Mouse (Mus musculus) heart, embryonic 11.5 days (tissue): ENCODE results near the gene Rufy4. TPM values are rescaled to one million over a fixed set of nuclear protein-coding genes. Genes with fewer than 3 reads are reported as not detected.

Source experiments
- ATAC-seq: fragments of 200-750 bp; cut with Nextera tagmentation; replicated peaks from 2 replicates; pipeline ENCODE4 v1.8.0; 2017; ENCODE audit warnings: moderate library complexity; ENCODE audit not compliant: insufficient number of reproducible peaks, low FRiP score, low TSS enrichment
- H3K27ac ChIP-seq: fragments of 300-500 bp; sonication (generic); 2 replicates; pipeline ENCODE4 v1.5.1; 2014; ENCODE audit warnings: mild to moderate bottlenecking, low read depth, low read length
- H3K27me3 ChIP-seq: fragments of 300-500 bp; sonication (generic); 2 replicates; pipeline ENCODE4 v1.6.1; 2014; ENCODE audit warnings: mild to moderate bottlenecking, low read length, mixed read lengths; ENCODE audit not compliant: control insufficient read depth, insufficient read depth
- H3K36me3 ChIP-seq: fragments of 300-500 bp; sonication (generic); 2 replicates; pipeline ENCODE4 v1.6.1; 2014; ENCODE audit warnings: mild to moderate bottlenecking, low read length, moderate library complexity, mixed read lengths; ENCODE audit not compliant: control insufficient read depth, insufficient read depth
- H3K4me1 ChIP-seq: fragments of 300-500 bp; sonication (generic); 2 replicates; pipeline ENCODE4 v1.6.1; 2014; ENCODE audit warnings: low read length; ENCODE audit not compliant: control insufficient read depth, insufficient read depth
- H3K4me2 ChIP-seq: fragments of 300-500 bp; sonication (generic); 2 replicates; pipeline ENCODE4 v1.6.1; 2014; ENCODE audit warnings: mild to moderate bottlenecking, moderate library complexity
- H3K4me3 ChIP-seq: fragments of 300-500 bp; sonication (generic); 2 replicates; pipeline ENCODE4 v1.5.1; 2014; ENCODE audit warnings: low read depth, low read length
- H3K9ac ChIP-seq: fragments of 300-500 bp; sonication (generic); 2 replicates; pipeline ENCODE4 v1.6.1; 2014; ENCODE audit warnings: mild to moderate bottlenecking, low read depth, low read length, moderate library complexity
- H3K9me3 ChIP-seq: fragments of 300-500 bp; sonication (generic); replicated peaks from 2 replicates; pipeline ENCODE4 v1.6.1; 2016; ENCODE audit warnings: low read length; ENCODE audit not compliant: control insufficient read depth
- WGBS: fragments of 180-500 bp; shearing (Covaris S2); extraction: QIAGEN DNeasy Blood & Tissue Kit; methylation state at CpG from one replicate; pipeline ENCODE4 v1.1.7; 2014; ENCODE audit not compliant: insufficient replicate concordance; 5-methylcytosine and 5-hydroxymethylcytosine counted together
- polyA plus RNA-seq: library from polyadenylated mRNA; unstranded; fragments of >200 nt; fragmentation: Nextera tagmentation; extraction: Ambion mirVana; gene quantifications from 2 replicates; pipeline ENCODE4 v1.2.1, GENCODE M21; 2014

Rufy4 gene
- polyA plus RNA-seq, 1 experiment from 2014 or later = 0.21 TPM

DNA sequence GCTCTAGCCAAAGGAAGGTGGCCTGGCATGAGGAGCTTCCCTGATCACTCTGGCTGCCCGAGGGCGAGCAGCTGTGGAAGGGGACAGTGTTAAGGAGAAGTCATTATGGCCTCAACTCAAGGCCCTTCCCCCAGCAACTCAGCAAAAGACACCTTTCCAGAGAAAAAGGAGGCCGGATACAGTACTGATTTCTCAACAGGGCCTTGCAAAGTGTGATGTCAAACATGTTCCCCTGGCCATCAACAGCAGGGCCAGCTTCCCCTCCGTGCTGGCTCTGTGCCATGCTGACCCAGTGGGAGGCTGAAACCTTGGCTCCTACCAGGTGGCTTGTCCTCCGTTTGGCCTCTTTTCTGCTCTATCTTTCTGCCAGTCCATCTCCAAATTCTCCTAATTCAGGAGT, 41.8 kb downstream of the Rufy4 start:
- Histone ChIP-seq H3K36me3 (no peaks in the 10 kb centered on the region), H3K4me1 (no peaks in the 10 kb centered on the region), H3K9ac (no peak overlapping the region), H3K27ac (no peak overlapping the region), H3K4me2 (no peak overlapping the region), H3K9me3 (no peaks in the 10 kb centered on the region), H3K4me3 (no peak overlapping the region), H3K27me3 (no peaks in the 10 kb centered on the region)
- no peak for ATAC-seq
- WGBS = 73% methylated on average over 5 of the region's 5 CpGs

DNA sequence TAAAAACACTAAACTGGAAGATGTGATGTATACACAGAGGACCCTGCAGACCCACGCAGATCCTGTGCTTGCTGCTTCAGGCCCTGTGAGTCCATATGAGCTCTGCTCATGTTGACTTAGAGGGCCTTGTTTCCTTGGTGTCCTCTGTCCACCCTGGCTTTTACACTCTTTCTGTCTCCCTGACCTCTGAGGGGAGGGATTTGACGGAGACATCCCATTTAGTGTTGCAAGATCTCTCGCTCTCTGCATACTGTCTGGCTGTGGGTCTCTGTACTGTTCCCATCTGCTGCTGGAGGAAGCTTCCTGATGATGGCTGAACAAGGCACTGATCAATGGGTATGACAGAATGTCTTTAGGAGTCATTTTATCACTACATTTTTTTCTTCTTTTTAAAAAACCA, 44.4 kb downstream of the Rufy4 start:
- Histone ChIP-seq H3K9ac (no peak overlapping the region), H3K4me1 (no peaks in the 10 kb centered on the region), H3K4me2 (no peak overlapping the region), H3K27me3 (no peaks in the 10 kb centered on the region), H3K9me3 (no peaks in the 10 kb centered on the region), H3K36me3 (no peaks in the 10 kb centered on the region), H3K4me3 (no peak overlapping the region), H3K27ac (no peak overlapping the region)
- WGBS = 81% methylated on average over 3 of the region's 3 CpGs
- no peak for ATAC-seq

DNA sequence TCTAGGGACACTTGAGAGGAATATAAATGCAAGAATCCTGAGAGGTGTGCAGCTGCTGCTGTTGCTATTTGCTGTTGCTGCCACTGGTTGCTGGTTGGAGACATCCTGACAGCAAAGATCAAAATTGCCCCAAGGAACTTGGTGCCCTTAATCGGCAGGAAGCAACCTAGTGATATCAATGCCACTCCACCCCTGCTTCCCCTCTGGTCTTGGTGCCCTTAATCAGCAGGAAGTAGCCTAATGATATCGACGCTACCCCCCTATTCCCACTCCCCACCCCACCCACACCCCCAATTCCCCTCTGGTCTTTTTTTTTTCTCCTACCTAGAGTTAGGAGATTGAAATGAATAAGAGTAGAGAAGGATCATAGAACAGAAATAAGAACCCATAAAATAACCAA, 47.4 kb downstream of the Rufy4 start:
- 52% methylated on average over 3 of the region's 3 CpGs for WGBS

DNA sequence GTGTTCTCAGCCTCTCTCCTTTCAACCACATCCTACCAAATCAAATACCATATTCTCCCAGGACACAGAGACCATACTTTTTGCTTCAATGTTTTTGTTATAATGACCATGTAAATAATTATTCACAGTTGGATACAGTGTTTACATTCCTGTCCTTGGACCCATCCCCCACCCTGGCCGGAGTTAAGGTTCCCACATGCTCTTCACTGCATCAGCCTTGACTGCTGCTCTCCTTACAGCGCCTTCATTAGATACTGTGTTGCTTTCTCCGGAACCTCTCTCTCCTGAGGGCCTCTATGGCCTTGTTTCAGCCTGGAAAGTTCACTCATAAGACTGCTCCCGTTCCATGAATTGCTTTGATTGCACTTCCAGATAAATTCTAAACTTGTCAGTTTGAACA, 50.4 kb downstream of the Rufy4 start:
- no peak for ATAC-seq
- Histone ChIP-seq H3K36me3 (no peaks in the 10 kb centered on the region), H3K9me3 (no peaks in the 10 kb centered on the region), H3K4me2 (no peak overlapping the region), H3K27me3 (no peaks in the 10 kb centered on the region), H3K9ac (no peak overlapping the region), H3K4me3 (no peak overlapping the region), H3K4me1 (peaks cover 8% of the 10 kb centered on the region; the same call in 1 of the 2 replicates), H3K27ac (no peak overlapping the region)
- 64% methylated on average over 4 of the region's 4 CpGs for WGBS

More for the DNA sequence above, 47.4 kb downstream of the Rufy4 start:
- Histone ChIP-seq H3K9me3 (no peaks in the 10 kb centered on the region), H3K4me3 (no peak overlapping the region), H3K36me3 (no peaks in the 10 kb centered on the region), H3K9ac (no peak overlapping the region), H3K27me3 (no peaks in the 10 kb centered on the region), H3K4me2 (no peak overlapping the region), H3K4me1 (no peaks in the 10 kb centered on the region), H3K27ac (no peak overlapping the region)
- ATAC-seq = no peak

DNA sequence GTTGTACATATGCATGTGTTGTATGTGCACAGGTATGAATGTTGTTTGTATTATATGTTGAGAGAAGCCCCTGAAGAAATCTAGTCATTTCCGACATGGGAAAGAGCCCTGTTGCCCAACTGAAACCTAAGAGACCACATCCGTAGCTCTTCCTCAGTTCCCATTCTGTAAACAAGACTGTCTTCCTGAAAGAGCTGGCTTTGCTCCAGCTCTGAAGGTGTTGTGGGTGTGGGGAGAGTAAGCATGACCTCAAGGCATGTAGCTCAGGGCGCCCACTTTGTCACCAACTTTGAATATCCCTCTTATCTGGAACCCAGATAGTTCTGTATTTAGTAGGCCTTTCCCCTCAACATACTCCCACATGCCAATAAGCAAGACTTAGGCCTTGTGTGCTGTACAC, 53.3 kb downstream of the Rufy4 start:
- Histone ChIP-seq H3K27me3 (no peaks in the 10 kb centered on the region), H3K9me3 (no peaks in the 10 kb centered on the region), H3K36me3 (no peaks in the 10 kb centered on the region), H3K4me3 (no peak overlapping the region), H3K9ac (no peak overlapping the region), H3K27ac (peak overlapping the region; percentile 29; the same call in 1 of the 2 replicates), H3K4me1 (peaks cover 8% of the 10 kb centered on the region; the same call in 1 of the 2 replicates), H3K4me2 (no peak overlapping the region)
- WGBS = 71% methylated on average over 3 of the region's 3 CpGs
- no peak for ATAC-seq

DNA sequence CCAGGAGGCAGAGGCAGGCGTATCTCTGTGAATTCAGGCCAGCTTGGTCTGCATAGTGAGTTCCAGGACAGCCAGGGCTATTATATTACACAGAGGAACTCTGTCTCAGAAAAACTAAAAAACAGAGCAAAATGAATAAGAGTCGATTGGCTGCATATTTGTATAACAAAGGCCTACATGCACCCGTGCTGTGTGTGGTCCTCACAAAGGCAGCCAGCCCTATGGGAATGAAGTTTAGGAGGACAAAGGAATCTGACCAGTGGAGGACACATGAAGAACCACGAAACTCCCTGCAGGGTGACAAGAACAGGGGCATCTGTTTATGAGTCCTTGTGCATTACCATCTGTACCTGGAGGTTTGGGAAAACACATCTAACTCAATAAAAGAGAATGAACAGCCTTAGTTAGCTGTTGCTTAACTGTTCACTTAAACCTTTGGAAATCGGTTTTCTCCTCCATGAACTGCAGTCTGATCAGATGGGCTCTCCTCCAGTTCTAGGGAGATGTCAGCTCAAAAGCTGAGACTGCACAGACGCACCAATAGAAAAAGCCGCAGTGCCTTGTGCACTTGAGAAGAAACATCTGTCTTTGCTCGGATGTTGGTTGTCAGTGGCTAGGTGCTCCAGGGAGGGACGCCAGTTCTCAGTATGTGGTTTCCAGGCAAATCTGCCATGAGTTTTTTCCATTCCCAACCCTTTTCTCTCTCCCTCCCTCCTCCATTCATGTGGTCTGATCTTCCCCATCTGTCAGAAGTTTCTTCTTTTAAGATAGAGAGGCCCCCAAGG, 54.5 kb downstream of the Rufy4 start:
- Histone ChIP-seq H3K9ac (no peak overlapping the region), H3K27ac (peak overlapping the region; percentile 54), H3K9me3 (no peaks in the 10 kb centered on the region), H3K27me3 (no peaks in the 10 kb centered on the region), H3K4me1 (peaks cover 8% of the 10 kb centered on the region; the same call in 1 of the 2 replicates), H3K4me3 (no peak overlapping the region), H3K4me2 (no peak overlapping the region), H3K36me3 (no peaks in the 10 kb centered on the region)
- 32% methylated on average over 9 of the region's 9 CpGs for WGBS
- 0 out of 2 replicates have a peak, but pooled peaks have one; percentile 61 for ATAC-seq

DNA sequence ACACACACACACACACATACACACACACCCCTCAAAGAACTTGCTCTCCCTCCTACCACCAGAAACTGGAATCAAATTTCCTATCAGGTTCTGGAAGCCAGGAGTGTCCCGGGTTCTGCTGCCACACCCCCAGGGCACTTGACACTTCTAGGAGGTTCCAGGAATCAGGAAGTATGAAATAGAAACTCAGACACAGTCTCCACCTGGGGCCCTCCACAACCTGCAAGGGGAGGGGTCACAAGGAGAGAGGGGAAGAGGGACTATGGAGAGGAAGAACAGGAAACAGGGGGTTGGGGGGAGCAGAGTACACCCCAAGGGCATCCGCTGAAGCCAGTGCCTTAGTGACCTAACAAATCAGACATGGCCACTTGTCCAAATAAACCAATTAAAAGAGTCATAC, 56.1 kb downstream of the Rufy4 start:
- Histone ChIP-seq H3K27ac (no peak overlapping the region), H3K4me2 (no peak overlapping the region), H3K9ac (no peak overlapping the region), H3K27me3 (no peaks in the 10 kb centered on the region), H3K9me3 (no peaks in the 10 kb centered on the region), H3K36me3 (no peaks in the 10 kb centered on the region), H3K4me3 (no peak overlapping the region), H3K4me1 (peaks cover 8% of the 10 kb centered on the region; the same call in 1 of the 2 replicates)
- WGBS = 44% methylated on average over 2 of the region's 2 CpGs
- no peak for ATAC-seq

DNA sequence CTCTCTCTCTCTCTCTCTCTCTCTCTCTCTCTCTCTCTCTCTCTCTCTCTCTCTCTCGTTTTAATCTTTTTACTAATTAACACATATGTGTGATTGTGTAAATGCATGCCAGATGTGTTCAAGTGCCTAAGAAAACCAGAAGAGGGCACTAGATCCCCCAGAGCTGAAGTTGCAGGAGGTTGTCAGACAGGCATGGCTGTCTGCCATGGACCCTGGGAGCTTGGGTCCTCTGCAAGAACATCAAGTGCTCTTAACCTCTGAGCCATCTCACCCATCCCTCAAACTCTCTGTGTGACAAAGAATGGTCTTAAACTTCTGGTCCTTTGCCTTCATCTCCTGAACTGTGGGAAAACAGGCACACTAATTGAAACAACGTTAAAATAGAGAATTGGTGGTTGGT, 57.7 kb downstream of the Rufy4 start:
- Histone ChIP-seq H3K4me2 (no peak overlapping the region), H3K9ac (no peak overlapping the region), H3K4me1 (peaks cover 8% of the 10 kb centered on the region; the same call in 1 of the 2 replicates), H3K4me3 (no peak overlapping the region), H3K9me3 (no peaks in the 10 kb centered on the region), H3K36me3 (no peaks in the 10 kb centered on the region), H3K27me3 (no peaks in the 10 kb centered on the region), H3K27ac (no peak overlapping the region)
- 55% methylated on average over 2 of the region's 2 CpGs for WGBS
- no peak for ATAC-seq

DNA sequence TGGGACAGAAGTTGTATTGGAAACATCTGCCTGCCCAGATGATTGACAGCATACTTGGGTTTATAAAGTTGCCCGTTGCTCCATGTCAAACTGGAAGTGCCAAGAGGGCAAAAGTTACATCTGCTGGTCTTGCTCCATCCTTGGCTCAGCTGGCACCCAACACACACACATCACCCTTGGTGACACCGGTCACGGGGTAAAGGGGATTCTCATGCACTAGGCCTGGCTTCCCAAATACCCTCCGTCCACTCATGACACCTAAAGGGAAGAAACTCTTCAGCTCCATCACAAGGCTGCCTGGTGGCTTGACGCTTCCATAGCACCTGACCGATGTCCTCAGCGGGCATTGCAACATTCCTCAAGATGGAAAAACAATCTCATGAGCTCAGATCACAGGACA, 65.1 kb downstream of the Rufy4 start:
- no peaks in the 10 kb centered on the region for H3K36me3 ChIP-seq
- ATAC-seq = no peak
- 86% methylated on average over 7 of the region's 7 CpGs for WGBS

More for the DNA sequence above, 65.1 kb downstream of the Rufy4 start:
- Histone ChIP-seq H3K4me2 (no peak overlapping the region), H3K4me1 (no peaks in the 10 kb centered on the region), H3K9me3 (no peaks in the 10 kb centered on the region), H3K9ac (no peak overlapping the region), H3K4me3 (no peak overlapping the region), H3K27me3 (no peaks in the 10 kb centered on the region), H3K27ac (no peak overlapping the region)
